Mouse (Mus musculus) heart, embryonic 11.5 days (tissue): ENCODE measurements around the gene Arl5a. TPM values are rescaled to one million over a fixed set of nuclear protein-coding genes. Genes with fewer than 3 reads are reported as not detected.

ENCODE experiments used
- ATAC-seq: fragments of 200-750 bp; cut with Nextera tagmentation; replicated peaks from 2 replicates; pipeline ENCODE4 v1.8.0; 2017; ENCODE audit warnings: moderate library complexity; ENCODE audit not compliant: insufficient number of reproducible peaks, low FRiP score, low TSS enrichment
- H3K27ac ChIP-seq: fragments of 300-500 bp; sonication (generic); 2 replicates; pipeline ENCODE4 v1.5.1; 2014; ENCODE audit warnings: mild to moderate bottlenecking, low read depth, low read length
- H3K27me3 ChIP-seq: fragments of 300-500 bp; sonication (generic); 2 replicates; pipeline ENCODE4 v1.6.1; 2014; ENCODE audit warnings: mild to moderate bottlenecking, low read length, mixed read lengths; ENCODE audit not compliant: control insufficient read depth, insufficient read depth
- H3K36me3 ChIP-seq: fragments of 300-500 bp; sonication (generic); 2 replicates; pipeline ENCODE4 v1.6.1; 2014; ENCODE audit warnings: mild to moderate bottlenecking, low read length, moderate library complexity, mixed read lengths; ENCODE audit not compliant: control insufficient read depth, insufficient read depth
- H3K4me1 ChIP-seq: fragments of 300-500 bp; sonication (generic); 2 replicates; pipeline ENCODE4 v1.6.1; 2014; ENCODE audit warnings: low read length; ENCODE audit not compliant: control insufficient read depth, insufficient read depth
- H3K4me2 ChIP-seq: fragments of 300-500 bp; sonication (generic); 2 replicates; pipeline ENCODE4 v1.6.1; 2014; ENCODE audit warnings: mild to moderate bottlenecking, moderate library complexity
- H3K4me3 ChIP-seq: fragments of 300-500 bp; sonication (generic); 2 replicates; pipeline ENCODE4 v1.5.1; 2014; ENCODE audit warnings: low read depth, low read length
- H3K9ac ChIP-seq: fragments of 300-500 bp; sonication (generic); 2 replicates; pipeline ENCODE4 v1.6.1; 2014; ENCODE audit warnings: mild to moderate bottlenecking, low read depth, low read length, moderate library complexity
- H3K9me3 ChIP-seq: fragments of 300-500 bp; sonication (generic); replicated peaks from 2 replicates; pipeline ENCODE4 v1.6.1; 2016; ENCODE audit warnings: low read length; ENCODE audit not compliant: control insufficient read depth
- WGBS: fragments of 180-500 bp; shearing (Covaris S2); extraction: QIAGEN DNeasy Blood & Tissue Kit; methylation state at CpG from one replicate; pipeline ENCODE4 v1.1.7; 2014; ENCODE audit not compliant: insufficient replicate concordance; 5-methylcytosine and 5-hydroxymethylcytosine counted together
- polyA plus RNA-seq: library from polyadenylated mRNA; unstranded; fragments of >200 nt; fragmentation: Nextera tagmentation; extraction: Ambion mirVana; gene quantifications from 2 replicates; pipeline ENCODE4 v1.2.1, GENCODE M21; 2014

Arl5a gene
- polyA plus RNA-seq, 1 experiment from 2014 or later = 74.4 TPM

GRCm38 (mm10) chr2:52412524-52413037 is 12.1 kb downstream of the Arl5a start:
- no peak overlapping the region for H3K4me2 ChIP-seq
- peaks cover 45% of the 10 kb centered on the region for H3K36me3 ChIP-seq
- H3K4me1 ChIP-seq = no peaks in the 10 kb centered on the region
- no peak overlapping the region for H3K27ac ChIP-seq
- H3K4me3 ChIP-seq = no peak overlapping the region
- peaks cover 19% of the 10 kb centered on the region for H3K9me3 ChIP-seq
- WGBS = 92% methylated on average over 5 of the region's 5 CpGs
- no peaks in the 10 kb centered on the region for H3K27me3 ChIP-seq
- no peak for ATAC-seq
- no peak overlapping the region for H3K9ac ChIP-seq

GRCm38 (mm10) chr2:52406480-52406879 is 18.2 kb downstream of the Arl5a start:
- no peak for ATAC-seq
- Histone ChIP-seq H3K4me1 (no peaks in the 10 kb centered on the region), H3K9me3 (peaks cover 19% of the 10 kb centered on the region), H3K27me3 (no peaks in the 10 kb centered on the region), H3K9ac (no peak overlapping the region), H3K27ac (no peak overlapping the region), H3K4me3 (no peak overlapping the region), H3K36me3 (peaks cover 37% of the 10 kb centered on the region), H3K4me2 (no peak overlapping the region)
- WGBS = 84% methylated on average over 1 of the region's 1 CpGs

GRCm38 (mm10) chr2:52405238-52405637 is 19.5 kb downstream of the Arl5a start:
- no peak overlapping the region for H3K4me2 ChIP-seq
- H3K4me1 ChIP-seq = no peaks in the 10 kb centered on the region
- H3K27me3 ChIP-seq = no peaks in the 10 kb centered on the region
- peaks cover 7% of the 10 kb centered on the region for H3K9me3 ChIP-seq
- no peak overlapping the region for H3K4me3 ChIP-seq
- ATAC-seq = no peak
- H3K9ac ChIP-seq = no peak overlapping the region
- WGBS = 86% methylated on average over 5 of the region's 5 CpGs
- no peak overlapping the region for H3K27ac ChIP-seq
- peaks cover 26% of the 10 kb centered on the region for H3K36me3 ChIP-seq

- no peak overlapping the region for H3K27ac ChIP-seq
- no peak overlapping the region for H3K4me2 ChIP-seq
- H3K4me3 ChIP-seq = no peak overlapping the region
- ATAC-seq = no peak
- no peaks in the 10 kb centered on the region for H3K9me3 ChIP-seq
- no peaks in the 10 kb centered on the region for H3K36me3 ChIP-seq
- H3K4me1 ChIP-seq = no peaks in the 10 kb centered on the region
- no peak overlapping the region for H3K9ac ChIP-seq
- 83% methylated on average over 5 of the region's 5 CpGs for WGBS
- H3K27me3 ChIP-seq = no peaks in the 10 kb centered on the region
These were observed 30.2 kb downstream of the Arl5a start for GRCm38 (mm10) chr2:52394529-52394928.

GRCm38 (mm10) chr2:52390415-52390975 is 34.2 kb downstream of the Arl5a start:
- H3K27me3 ChIP-seq = no peaks in the 10 kb centered on the region
- H3K4me3 ChIP-seq = no peak overlapping the region
- no peak overlapping the region for H3K4me2 ChIP-seq
- no peak overlapping the region for H3K27ac ChIP-seq
- no peaks in the 10 kb centered on the region for H3K36me3 ChIP-seq
- H3K9me3 ChIP-seq = no peaks in the 10 kb centered on the region
- 42% methylated on average over 2 of the region's 2 CpGs for WGBS
- no peak overlapping the region for H3K9ac ChIP-seq
- no peak for ATAC-seq
- H3K4me1 ChIP-seq = peaks cover 10% of the 10 kb centered on the region

- Histone ChIP-seq H3K4me1 (peaks cover 10% of the 10 kb centered on the region), H3K4me3 (no peak overlapping the region), H3K4me2 (no peak overlapping the region), H3K36me3 (no peaks in the 10 kb centered on the region), H3K27ac (no peak overlapping the region), H3K27me3 (no peaks in the 10 kb centered on the region), H3K9ac (no peak overlapping the region), H3K9me3 (no peaks in the 10 kb centered on the region)
- ATAC-seq = no peak
- 77% methylated on average over 3 of the region's 3 CpGs for WGBS
These were observed 34.7 kb downstream of the Arl5a start for GRCm38 (mm10) chr2:52389975-52390374.

- Histone ChIP-seq H3K4me1 (peaks cover 10% of the 10 kb centered on the region), H3K27me3 (no peaks in the 10 kb centered on the region), H3K4me2 (no peak overlapping the region), H3K4me3 (no peak overlapping the region), H3K9ac (no peak overlapping the region), H3K27ac (no peak overlapping the region), H3K9me3 (no peaks in the 10 kb centered on the region), H3K36me3 (no peaks in the 10 kb centered on the region)
- 49% methylated on average over 6 of the region's 6 CpGs for WGBS
- ATAC-seq = no peak
These were observed 38.2 kb downstream of the Arl5a start for GRCm38 (mm10) chr2:52386451-52386850.

- no peaks in the 10 kb centered on the region for H3K9me3 ChIP-seq
These were observed 38.7 kb downstream of the Arl5a start for GRCm38 (mm10) chr2:52386037-52386436.

GRCm38 (mm10) chr2:52378848-52379261 is 45.8 kb downstream of the Arl5a start:
- H3K4me2 ChIP-seq = peak overlapping the region; percentile 27
- no peak overlapping the region for H3K4me3 ChIP-seq
- H3K4me1 ChIP-seq = no peaks in the 10 kb centered on the region
- no peaks in the 10 kb centered on the region for H3K36me3 ChIP-seq
- no peaks in the 10 kb centered on the region for H3K9me3 ChIP-seq
- H3K27ac ChIP-seq = no peak overlapping the region
- ATAC-seq = no peak
- no peak overlapping the region for H3K9ac ChIP-seq
- no peaks in the 10 kb centered on the region for H3K27me3 ChIP-seq
- WGBS = 49% methylated on average over 10 of the region's 10 CpGs

More at GRCm38 (mm10) chr2:52386037-52386436, 38.7 kb downstream of the Arl5a start:
- Histone ChIP-seq H3K27me3 (no peaks in the 10 kb centered on the region), H3K27ac (no peak overlapping the region; the same call in 1 of the 2 replicates), H3K4me1 (peaks cover 10% of the 10 kb centered on the region), H3K36me3 (no peaks in the 10 kb centered on the region), H3K4me3 (no peak overlapping the region), H3K9ac (no peak overlapping the region), H3K4me2 (0 out of 2 replicates have a peak overlapping the region, but pooled peaks have one; percentile 15)
- 41% methylated on average over 7 of the region's 7 CpGs for WGBS
- ATAC-seq = no peak
